Mouse (Mus musculus): ENCODE results near the gene Nmur1. TPM values are rescaled to one million over a fixed set of nuclear protein-coding genes. Genes with fewer than 3 reads are reported as not detected.

The Nmur1 gene
- polyA plus RNA-seq, 1 experiment from 2014 or later: 4.5 TPM

- no peak overlapping the region for H3K9ac ChIP-seq (ENCODE audit: low read depth, low read length)
- 61% methylated on average over 8 of the region's 8 CpGs for WGBS
- H3K27ac ChIP-seq (ENCODE audit: low read depth, low read length): no peak overlapping the region
- H3K27me3 ChIP-seq (replicated peaks; ENCODE audit: control insufficient read depth, insufficient read depth, low read length): no peaks in the 10 kb centered on the region
- no peaks in the 10 kb centered on the region for H3K9me3 ChIP-seq (ENCODE audit: control insufficient read depth)
- H3K4me2 ChIP-seq (replicated peaks; ENCODE audit: low read depth): no peak overlapping the region
- H3K36me3 ChIP-seq (ENCODE audit: control insufficient read depth, insufficient read depth): no peaks in the 10 kb centered on the region
- H3K4me3 ChIP-seq (ENCODE audit: low read depth, low read length): no peak overlapping the region
- no peak for ATAC-seq
- TF ChIP-seq CTCF (IDR thresholded peaks at IDR 0.05; ENCODE audit: low read depth): no peak
- H3K4me1 ChIP-seq (replicated peaks; ENCODE audit: control insufficient read depth, insufficient read depth, low read length): no peaks in the 10 kb centered on the region
Observed at GRCm38 (mm10) chr1:86397621-86398020, 28.4 kb downstream of the Nmur1 start.

GRCm38 (mm10) chr1:86395897-86396296 lies 30.1 kb downstream of the Nmur1 start:
- 75% methylated on average over 7 of the region's 7 CpGs for WGBS
- TF ChIP-seq CTCF (IDR thresholded peaks at IDR 0.05; ENCODE audit: low read depth): peak; percentile 47
- H3K4me2 ChIP-seq (replicated peaks; ENCODE audit: low read depth): no peak overlapping the region
- H3K27ac ChIP-seq (ENCODE audit: low read depth, low read length): no peak overlapping the region
- H3K4me1 ChIP-seq (replicated peaks; ENCODE audit: control insufficient read depth, insufficient read depth, low read length): no peaks in the 10 kb centered on the region
- no peak for ATAC-seq
- no peaks in the 10 kb centered on the region for H3K36me3 ChIP-seq (ENCODE audit: control insufficient read depth, insufficient read depth)
- H3K27me3 ChIP-seq (replicated peaks; ENCODE audit: control insufficient read depth, insufficient read depth, low read length): no peaks in the 10 kb centered on the region
- H3K9me3 ChIP-seq (ENCODE audit: control insufficient read depth): no peaks in the 10 kb centered on the region
- no peak overlapping the region for H3K9ac ChIP-seq (ENCODE audit: low read depth, low read length)
- no peak overlapping the region for H3K4me3 ChIP-seq (ENCODE audit: low read depth, low read length)

- Histone ChIP-seq H3K4me2 (replicated peaks; ENCODE audit: low read depth) (no peak overlapping the region), H3K9me3 (ENCODE audit: control insufficient read depth) (no peaks in the 10 kb centered on the region), H3K4me1 (replicated peaks; ENCODE audit: control insufficient read depth, insufficient read depth, low read length) (no peaks in the 10 kb centered on the region), H3K4me3 (ENCODE audit: low read depth, low read length) (no peak overlapping the region), H3K27me3 (replicated peaks; ENCODE audit: control insufficient read depth, insufficient read depth, low read length) (no peaks in the 10 kb centered on the region), H3K36me3 (ENCODE audit: control insufficient read depth, insufficient read depth) (no peaks in the 10 kb centered on the region), H3K27ac (ENCODE audit: low read depth, low read length) (no peak overlapping the region), H3K9ac (ENCODE audit: low read depth, low read length) (no peak overlapping the region)
- WGBS: 79% methylated on average over 3 of the region's 3 CpGs
- TF ChIP-seq CTCF (IDR thresholded peaks at IDR 0.05; ENCODE audit: low read depth): no peak
- ATAC-seq: no peak
Observed at GRCm38 (mm10) chr1:86394246-86394645, 31.8 kb downstream of the Nmur1 start.

- no peaks in the 10 kb centered on the region for H3K36me3 ChIP-seq (ENCODE audit: control insufficient read depth, insufficient read depth)
- H3K9me3 ChIP-seq (ENCODE audit: control insufficient read depth): no peaks in the 10 kb centered on the region
- H3K4me2 ChIP-seq (replicated peaks; ENCODE audit: low read depth): no peak overlapping the region
- H3K27ac ChIP-seq (ENCODE audit: low read depth, low read length): no peak overlapping the region
- no peaks in the 10 kb centered on the region for H3K4me1 ChIP-seq (replicated peaks; ENCODE audit: control insufficient read depth, insufficient read depth, low read length)
- H3K4me3 ChIP-seq (ENCODE audit: low read depth, low read length): no peak overlapping the region
- no peak overlapping the region for H3K9ac ChIP-seq (ENCODE audit: low read depth, low read length)
- H3K27me3 ChIP-seq (replicated peaks; ENCODE audit: control insufficient read depth, insufficient read depth, low read length): peaks cover 3% of the 10 kb centered on the region; the same call in 1 of the 2 replicates
- ATAC-seq: no peak
- TF ChIP-seq CTCF (IDR thresholded peaks at IDR 0.05; ENCODE audit: low read depth): no peak
- WGBS: 71% methylated on average over 3 of the region's 3 CpGs
Observed at GRCm38 (mm10) chr1:86393219-86393618, 32.8 kb downstream of the Nmur1 start.

- H3K27ac ChIP-seq (ENCODE audit: low read depth, low read length): no peak overlapping the region
- peaks cover 3% of the 10 kb centered on the region; the same call in 1 of the 2 replicates for H3K27me3 ChIP-seq (replicated peaks; ENCODE audit: control insufficient read depth, insufficient read depth, low read length)
- 81% methylated on average over 2 of the region's 2 CpGs for WGBS
- ATAC-seq: no peak
- H3K4me2 ChIP-seq (replicated peaks; ENCODE audit: low read depth): no peak overlapping the region
- H3K36me3 ChIP-seq (ENCODE audit: control insufficient read depth, insufficient read depth): no peaks in the 10 kb centered on the region
- no peaks in the 10 kb centered on the region for H3K9me3 ChIP-seq (ENCODE audit: control insufficient read depth)
- TF ChIP-seq CTCF (IDR thresholded peaks at IDR 0.05; ENCODE audit: low read depth): no peak
- H3K4me1 ChIP-seq (replicated peaks; ENCODE audit: control insufficient read depth, insufficient read depth, low read length): no peaks in the 10 kb centered on the region
- H3K9ac ChIP-seq (ENCODE audit: low read depth, low read length): no peak overlapping the region
- no peak overlapping the region for H3K4me3 ChIP-seq (ENCODE audit: low read depth, low read length)
Observed at GRCm38 (mm10) chr1:86391425-86391824, 34.6 kb downstream of the Nmur1 start.

GRCm38 (mm10) chr1:86389230-86389629 lies 36.8 kb downstream of the Nmur1 start:
- Histone ChIP-seq H3K27me3 (replicated peaks; ENCODE audit: control insufficient read depth, insufficient read depth, low read length) (peaks cover 3% of the 10 kb centered on the region; the same call in 1 of the 2 replicates), H3K36me3 (ENCODE audit: control insufficient read depth, insufficient read depth) (no peaks in the 10 kb centered on the region), H3K27ac (ENCODE audit: low read depth, low read length) (no peak overlapping the region), H3K4me2 (replicated peaks; ENCODE audit: low read depth) (no peak overlapping the region), H3K4me1 (replicated peaks; ENCODE audit: control insufficient read depth, insufficient read depth, low read length) (no peaks in the 10 kb centered on the region), H3K4me3 (ENCODE audit: low read depth, low read length) (no peak overlapping the region), H3K9ac (ENCODE audit: low read depth, low read length) (no peak overlapping the region), H3K9me3 (ENCODE audit: control insufficient read depth) (no peaks in the 10 kb centered on the region)
- peak; percentile 91 for TF ChIP-seq CTCF (IDR thresholded peaks at IDR 0.05; ENCODE audit: low read depth)
- ATAC-seq: no peak
- WGBS: 3% methylated on average over 11 of the region's 11 CpGs

- no peak overlapping the region for H3K4me3 ChIP-seq (ENCODE audit: low read depth, low read length)
- 0 out of 2 replicates have a peak overlapping the region, but pooled peaks have one; percentile 9 for H3K27ac ChIP-seq (ENCODE audit: low read depth, low read length)
- peak overlapping the region; percentile 46 for H3K4me2 ChIP-seq (replicated peaks; ENCODE audit: low read depth)
- H3K27me3 ChIP-seq (replicated peaks; ENCODE audit: control insufficient read depth, insufficient read depth, low read length): no peaks in the 10 kb centered on the region
- no peaks in the 10 kb centered on the region for H3K36me3 ChIP-seq (ENCODE audit: control insufficient read depth, insufficient read depth)
- ATAC-seq: peak; percentile 68
- no peaks in the 10 kb centered on the region for H3K9me3 ChIP-seq (ENCODE audit: control insufficient read depth)
- peak; percentile 90 for TF ChIP-seq CTCF (IDR thresholded peaks at IDR 0.05; ENCODE audit: low read depth)
- H3K4me1 ChIP-seq (replicated peaks; ENCODE audit: control insufficient read depth, insufficient read depth, low read length): no peaks in the 10 kb centered on the region
- WGBS: 28% methylated on average over 13 of the region's 13 CpGs
- H3K9ac ChIP-seq (ENCODE audit: low read depth, low read length): no peak overlapping the region; the same call in 1 of the 2 replicates
Observed at GRCm38 (mm10) chr1:86381027-86381426, 45.0 kb downstream of the Nmur1 start.
